Mouse (Mus musculus): ENCODE results near the gene Rims1.

Gene Rims1

DNA sequence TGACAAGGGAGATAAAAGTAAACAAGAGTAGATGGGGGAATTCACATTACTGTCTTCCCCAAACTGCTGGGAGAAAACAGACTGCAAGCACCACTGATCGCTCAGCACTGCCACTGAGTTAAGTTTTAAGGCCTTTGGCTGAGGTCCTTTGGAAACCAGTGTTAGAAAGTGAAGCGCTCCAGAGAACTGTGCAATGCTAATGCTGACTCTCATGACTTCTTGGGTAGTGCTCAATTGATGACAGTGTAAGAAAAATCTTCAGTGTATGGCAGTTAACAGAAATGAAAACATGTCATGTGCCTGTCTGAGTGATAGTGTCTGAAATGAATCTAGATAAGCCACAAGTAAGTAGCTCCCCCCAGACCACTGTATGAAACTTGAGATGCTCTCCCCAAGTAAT, 111.3 kb downstream of the Rims1 start:
- DNase-seq = no peak

DNA sequence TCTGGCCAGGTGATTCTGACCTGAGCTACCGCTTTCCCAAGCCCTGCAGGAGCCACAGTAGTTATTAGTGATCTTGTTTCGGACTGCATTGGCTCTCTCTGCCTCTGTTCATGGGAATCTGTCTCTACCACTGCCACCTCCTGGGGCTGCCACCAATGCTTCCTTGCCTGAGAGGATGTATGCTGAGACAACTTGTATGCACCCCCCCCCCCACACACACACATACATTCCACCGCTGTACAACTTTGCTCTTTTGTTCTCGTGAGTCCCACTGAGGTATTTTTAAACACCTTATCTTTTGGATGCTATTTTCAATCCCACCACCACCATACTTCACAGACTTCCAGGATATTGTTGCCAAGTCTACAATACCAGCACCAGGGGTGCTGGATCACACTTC, 122.3 kb downstream of the Rims1 start:
- DNase-seq = no peak

DNA sequence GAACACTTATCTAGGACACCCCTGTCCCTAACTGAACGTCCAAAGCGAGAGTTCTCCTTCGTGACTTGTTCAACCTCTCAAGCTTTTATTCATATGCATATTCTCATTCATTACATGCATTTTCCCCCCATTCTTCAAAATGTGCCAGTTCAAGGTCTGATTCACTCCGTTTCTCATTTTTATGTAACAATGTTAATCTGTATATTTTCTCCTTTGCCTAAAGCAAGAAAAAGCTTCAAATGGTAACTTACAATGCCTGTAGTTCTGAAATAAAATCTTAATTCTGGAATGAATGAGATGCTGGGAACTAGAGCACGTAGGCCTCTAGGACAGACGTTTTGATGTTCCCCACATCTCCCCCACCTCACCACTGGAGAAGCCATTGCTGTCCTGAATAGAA, 141.6 kb downstream of the Rims1 start:
- no peak for DNase-seq

DNA sequence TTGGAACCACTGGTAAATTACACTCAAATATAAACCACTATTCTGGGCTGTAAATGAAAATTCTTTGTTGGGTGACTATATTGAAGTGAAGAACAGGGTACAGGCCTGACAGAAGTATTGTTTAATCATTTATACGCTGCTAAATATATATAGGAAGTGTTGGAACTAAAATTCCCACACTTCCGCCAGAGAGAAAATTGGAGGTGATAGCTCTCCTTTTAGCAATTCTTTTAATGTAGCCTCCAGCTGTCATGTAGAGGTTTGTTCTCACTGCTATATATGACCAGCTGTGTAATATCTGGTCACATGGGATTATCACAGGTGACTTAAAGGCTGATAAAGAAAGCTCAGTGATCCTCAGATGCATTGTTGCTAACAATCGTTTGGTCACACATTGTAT, 144.0 kb downstream of the Rims1 start:
- no peak for DNase-seq

DNA sequence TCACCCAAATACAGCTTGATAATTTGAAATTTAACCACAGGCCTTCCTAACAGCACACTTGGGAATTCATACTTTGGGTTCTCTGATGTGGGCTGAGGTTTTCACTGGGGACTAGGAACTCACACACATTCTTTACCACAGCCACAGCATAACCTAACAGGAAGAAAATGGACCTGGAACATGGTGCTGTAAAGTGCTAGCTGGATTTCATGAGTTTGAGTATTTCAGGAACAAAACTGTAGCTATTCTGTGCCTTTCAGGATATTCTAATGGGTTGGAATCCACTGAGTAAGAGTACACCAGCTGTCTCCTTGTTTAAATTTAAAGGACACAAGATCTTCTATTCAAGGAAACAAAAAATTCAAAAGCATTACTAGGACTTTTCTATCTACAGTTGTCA, 149.8 kb downstream of the Rims1 start:
- no peak for DNase-seq

DNA sequence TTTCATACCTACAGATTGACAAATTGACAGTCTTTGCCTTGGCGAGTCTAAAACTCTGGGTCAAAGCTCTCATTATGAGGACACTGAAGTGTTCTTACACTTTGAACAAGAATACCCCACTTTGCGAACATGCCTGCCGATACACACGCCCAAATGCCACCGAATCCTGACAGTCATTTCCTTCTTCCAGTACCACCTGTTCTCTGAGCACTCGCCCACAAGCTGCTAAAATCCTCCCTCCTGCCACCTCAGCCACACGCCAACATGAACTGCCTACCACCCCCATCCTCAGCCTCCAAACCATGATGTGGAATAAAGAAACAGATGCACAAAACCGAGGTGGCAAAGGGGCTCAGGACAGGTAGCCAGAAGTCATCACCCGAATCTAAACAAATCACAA, 150.9 kb downstream of the Rims1 start:
- DNase-seq = no peak

DNA sequence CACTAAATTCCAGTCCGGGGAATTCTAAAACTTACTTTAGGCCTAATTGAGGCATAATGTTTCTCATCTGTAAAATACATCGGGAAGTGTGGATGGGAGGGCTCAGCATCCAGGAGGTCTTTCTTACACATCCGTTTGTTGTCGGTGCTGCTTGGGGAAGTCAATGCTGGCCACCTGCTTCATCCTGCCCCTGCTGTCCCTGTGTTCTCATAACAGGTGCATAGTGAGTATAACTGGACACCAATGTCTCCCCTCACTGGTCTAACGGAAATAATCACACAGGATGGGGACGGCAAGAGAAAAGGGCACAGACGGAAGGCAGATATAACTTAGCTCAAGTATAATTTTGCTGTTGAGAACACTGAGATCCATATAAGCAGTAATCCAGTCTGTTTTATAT, 155.2 kb downstream of the Rims1 start:
- no peak for DNase-seq

DNA sequence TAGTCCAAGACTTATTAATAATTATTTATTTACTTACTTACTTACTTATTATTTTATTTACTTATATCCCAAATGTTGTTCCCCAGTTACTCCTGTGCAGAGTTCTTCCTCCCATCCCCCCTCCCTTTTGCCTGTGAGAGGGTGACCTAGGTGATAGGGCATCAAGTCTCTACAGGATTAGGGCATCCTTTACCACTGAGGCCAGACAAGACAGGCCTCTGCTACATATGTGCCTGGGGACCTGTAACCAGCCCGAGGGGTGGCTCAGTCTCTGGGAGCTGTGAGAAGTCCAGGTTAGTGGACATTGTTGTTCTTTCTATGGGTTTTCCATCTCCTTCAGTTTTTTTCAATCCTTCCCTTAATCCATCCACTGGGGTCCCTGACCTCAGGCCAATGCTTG, 156.4 kb downstream of the Rims1 start:
- no peak for DNase-seq

DNA sequence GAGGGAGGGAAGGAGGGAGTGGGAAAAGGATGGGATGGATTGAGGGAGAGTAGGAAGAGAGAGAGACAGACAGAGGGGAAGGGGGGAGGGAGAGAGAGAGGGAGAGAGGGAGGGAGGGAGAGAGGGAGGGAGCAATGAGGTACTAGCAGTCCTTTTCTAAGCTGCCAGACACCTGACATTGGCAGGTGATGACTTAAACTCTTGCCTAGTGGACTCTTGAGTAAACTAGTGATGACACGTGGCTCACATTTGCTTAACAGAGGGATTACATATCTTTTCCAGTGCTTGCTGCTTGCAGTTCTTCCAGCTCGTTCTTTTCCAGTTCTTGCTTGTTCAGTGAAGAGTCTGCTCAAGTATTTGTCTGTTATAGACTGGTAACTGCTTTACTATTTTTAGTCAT, 160.5 kb downstream of the Rims1 start:
- no peak for DNase-seq

DNA sequence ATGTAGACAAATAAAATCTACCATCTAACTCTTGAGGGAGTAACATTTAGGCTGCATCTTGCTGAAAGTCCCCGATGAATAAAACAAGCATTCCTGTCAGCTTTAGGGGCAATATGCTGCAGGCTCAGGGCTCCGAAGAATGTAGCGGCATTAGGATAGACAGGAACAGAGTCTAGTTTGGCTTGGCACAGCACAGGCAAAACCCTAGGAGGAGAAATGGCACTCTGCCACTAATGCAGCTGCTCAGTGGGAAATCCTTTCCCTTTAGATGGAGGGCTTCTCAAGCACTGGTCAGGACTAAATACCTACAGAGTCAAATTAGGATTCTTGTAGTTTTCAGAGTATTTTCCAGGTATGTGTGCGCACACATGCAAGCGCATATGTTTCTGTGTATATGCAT, 165.2 kb downstream of the Rims1 start:
- no peak for DNase-seq

DNA sequence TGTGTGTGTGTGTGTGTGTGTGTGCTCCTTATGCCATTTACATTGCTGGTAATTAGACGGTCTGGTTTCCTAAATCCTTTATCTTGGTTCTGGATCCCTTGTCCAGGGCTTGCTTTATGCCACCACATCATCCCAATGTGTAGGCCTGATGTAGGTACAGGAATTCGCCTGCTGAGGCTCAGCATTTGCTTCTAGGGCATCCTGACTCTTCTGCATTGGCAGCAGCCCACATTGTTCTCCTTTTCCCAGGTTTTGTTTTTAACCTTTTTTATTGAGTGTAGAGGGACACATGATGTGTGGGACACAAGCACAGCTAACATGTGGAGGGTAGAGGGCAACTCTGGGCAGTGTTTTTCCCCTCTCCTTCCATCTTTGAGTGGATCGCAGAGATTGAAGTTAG, 166.1 kb downstream of the Rims1 start:
- DNase-seq = no peak

DNA sequence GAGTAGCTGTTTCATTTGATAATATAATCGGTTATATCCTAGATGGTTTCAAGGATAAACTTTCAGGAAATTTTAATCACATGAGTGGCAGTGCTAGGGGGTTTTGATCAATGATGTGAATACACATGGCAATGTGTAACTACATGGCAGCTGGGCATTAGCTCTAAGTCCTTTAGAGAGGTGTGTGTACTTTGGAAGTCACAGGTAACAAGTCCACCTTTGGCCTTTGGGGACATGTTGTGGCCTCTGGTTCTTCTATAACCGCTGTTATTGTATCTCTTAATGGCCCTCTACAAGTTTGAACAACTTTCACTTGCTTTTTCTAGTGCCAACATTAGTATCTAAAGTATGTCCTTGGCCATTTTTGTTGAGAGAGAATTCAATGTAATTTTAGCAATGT, 171.9 kb downstream of the Rims1 start:
- no peak for DNase-seq

DNA sequence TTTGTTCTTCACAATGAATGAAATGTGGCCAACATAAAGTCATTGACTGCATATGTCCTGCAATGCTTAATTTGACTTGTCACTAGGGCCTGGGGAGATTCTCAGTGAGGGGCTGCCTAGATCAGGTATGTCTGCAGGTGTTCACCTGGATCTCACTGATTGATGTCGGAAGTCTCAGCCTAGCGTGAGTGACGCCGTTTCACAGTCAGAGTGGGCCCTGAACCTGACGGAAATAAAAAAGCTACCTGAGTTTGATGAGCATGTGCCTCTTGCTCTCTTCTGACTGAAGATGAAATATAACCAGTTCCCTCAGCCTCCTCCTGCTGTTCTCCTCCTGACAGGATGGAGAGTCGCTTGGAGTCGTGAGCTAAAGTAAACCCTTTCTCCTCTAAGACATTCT, 173.2 kb downstream of the Rims1 start:
- DNase-seq = no peak

DNA sequence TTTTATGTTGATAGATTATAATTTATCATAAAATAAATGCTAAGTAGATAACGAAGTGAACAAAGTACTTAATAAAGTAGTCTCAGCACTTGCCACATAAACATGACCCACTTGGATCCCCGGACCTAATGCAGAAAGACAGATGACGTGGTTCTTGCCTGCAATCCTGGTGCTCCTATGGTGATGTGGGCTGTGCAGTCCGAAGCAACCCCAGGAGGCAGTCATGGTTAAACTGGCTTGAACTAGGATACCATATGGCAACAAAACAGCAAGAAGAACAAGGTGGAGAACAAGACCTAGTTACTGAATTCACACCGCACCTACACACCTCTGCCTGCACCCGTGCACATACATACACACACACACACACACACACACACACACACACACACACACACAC, 173.8 kb downstream of the Rims1 start:
- DNase-seq = no peak

DNA sequence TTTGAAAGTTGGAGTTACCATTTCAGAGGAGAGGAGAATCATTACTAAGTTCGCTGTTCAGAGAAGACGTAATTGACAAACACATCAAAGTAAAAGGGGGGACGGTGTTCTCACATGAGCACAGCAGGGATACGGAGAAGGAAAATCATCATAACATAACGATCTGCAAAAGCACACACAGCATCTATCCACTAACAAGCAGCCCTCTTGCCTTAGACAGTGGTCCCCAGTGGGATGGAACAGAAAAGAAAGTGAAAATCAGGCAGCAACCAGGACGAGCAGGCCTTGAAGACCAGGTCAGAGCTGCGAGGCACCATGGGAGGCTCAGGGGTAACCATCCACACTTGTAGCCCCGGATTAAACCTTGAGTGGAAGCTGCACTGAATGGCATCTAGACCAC, 176.8 kb downstream of the Rims1 start:
- no peak for DNase-seq

DNA sequence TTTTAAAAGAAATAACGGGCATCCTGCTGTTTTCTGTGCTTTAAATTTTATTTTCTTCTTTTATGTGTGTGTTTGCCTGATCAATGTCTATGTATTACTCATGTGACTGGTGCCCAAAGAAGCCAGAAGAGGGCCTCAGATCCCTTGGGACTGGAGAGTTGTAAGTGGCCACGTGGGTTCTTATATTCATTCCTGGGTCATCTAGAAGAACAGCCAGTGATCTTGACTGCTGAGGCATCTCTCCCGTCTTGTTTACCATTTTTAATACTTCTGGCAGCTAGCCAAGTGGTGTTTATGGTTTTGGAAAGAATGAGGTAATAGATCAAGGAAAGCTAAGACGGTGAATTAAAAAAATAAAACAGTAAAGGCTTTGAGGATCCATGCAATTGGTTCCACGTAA, 178.8 kb downstream of the Rims1 start:
- no peak for DNase-seq

DNA sequence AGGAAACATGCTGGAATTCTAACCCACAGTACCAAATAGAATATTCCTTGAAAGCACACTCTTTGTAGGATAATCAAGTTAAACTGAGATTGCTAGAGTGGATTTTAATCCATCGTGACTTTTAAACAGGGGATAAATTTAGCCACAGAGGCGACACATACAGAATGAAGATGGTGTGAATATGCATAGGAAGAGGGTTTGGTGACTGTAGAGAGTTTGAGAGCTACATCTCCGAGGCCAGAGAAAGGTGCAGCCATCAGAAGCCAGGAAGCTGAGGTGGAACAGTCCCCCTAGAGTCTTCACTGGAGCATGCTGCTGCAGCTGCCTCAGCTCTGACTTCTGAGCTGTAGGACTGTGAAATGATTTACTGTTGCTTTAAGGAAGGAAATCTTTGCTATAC, 179.5 kb downstream of the Rims1 start:
- no peak for DNase-seq

DNA sequence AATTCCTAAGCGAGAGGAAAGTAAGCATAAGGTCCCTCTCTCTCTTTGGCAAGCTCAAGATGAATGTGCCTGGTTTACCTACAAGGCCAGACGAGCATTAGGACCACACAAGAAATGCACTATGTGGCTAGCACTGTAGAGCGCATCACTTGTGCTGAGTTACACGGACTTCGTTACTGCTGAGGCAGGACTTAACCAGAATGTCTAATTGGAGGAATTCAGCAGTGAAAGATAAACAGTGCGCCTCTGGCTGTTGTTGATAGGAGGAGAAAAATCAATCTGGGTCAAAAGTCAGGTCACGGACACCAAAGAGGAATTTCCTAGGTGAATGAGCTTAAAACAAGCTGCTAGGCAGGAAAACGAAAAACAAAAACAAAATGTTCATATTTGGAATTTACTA, 185.0 kb downstream of the Rims1 start:
- no peak for DNase-seq

DNA sequence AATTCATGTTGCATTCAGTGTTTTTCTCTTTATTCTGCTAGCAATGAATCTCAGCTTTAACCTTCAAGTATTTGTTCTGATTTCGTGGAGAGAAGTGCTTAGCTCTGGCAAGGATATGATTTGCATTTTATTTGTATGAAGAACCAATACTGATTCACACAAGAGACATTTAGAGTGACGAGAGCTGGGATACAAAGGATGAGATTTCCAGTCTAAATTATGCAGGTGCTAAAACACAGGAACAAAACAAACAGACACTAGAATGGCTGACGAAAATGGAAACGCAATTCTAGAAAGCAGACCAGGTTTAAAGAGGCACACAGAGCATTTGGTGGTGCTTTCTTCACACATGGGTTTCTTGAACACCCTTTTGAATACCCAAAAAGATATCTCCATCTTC, 190.2 kb downstream of the Rims1 start:
- no peak for DNase-seq

DNA sequence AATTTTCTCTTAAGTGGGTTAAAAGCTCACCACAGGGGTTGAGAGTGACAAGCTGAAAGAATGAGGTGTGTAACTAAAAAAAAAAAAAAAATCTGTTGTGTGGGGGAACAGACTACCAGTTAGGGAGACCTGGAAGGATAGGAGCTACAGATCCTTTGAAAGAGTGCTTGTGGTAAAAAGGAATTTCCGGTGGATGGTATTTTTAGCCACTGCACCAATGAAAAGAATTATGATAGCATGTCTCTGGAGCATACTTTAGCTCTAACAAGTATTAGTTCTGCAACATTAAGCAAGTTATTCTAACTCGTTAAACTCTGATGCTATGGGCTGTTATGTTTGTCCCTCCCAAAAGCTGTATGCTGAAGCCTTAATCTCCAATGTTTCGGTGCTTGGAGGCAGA, 192.2 kb downstream of the Rims1 start:
- no peak for DNase-seq

DNA sequence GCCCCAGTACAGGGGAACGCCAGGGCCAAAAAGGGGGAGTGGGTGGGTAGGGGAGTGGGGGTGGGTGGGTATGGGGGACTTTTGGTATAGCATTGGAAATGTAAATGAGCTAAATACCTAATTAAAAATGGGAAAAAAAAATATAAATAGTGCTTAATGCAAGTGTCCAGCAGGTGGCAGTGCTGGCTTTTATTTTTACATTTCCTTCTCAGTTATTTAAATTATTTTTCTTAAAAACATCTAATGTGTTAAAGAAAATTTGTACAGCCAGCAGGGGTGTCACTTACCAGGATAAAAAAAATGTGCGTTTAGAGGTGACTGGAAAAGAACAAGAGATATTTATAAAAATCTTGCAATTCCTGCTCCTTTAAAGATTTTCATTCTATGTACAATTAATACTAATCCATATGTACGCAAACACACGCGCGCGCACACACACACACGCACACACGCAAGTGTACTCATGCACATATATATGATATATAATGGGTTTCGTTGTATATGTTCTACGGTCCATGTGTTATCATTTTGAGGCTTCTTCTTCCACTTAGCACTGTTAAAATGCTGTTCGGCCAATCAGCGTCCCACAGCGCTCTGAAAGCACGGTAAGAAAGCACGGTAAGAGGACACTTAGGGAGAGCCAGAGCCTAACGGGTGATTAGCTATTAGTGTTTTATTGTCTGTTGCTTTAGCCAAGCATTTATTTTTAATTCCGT, 201.3 kb downstream of the Rims1 start:
- no peak for DNase-seq

DNA sequence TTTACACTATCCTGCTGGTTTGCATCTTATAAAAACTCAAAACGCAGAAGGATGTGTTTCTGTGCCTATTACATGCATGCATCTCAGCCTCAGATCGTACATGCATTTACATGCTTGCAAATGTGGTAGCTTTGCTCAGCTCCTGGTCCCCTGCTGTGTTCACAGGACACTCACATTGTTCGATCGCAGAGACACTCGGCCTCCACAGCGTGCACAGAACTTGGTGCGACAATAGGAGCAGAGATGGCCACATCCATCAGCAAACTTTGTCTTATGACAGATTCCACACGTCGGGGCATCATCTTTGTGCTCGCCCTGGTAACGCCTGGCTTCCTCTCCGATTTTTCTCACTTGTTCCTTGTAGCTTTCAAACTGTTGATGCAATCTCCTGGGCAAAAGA, 209.6 kb downstream of the Rims1 start:
- no peak for DNase-seq

DNA sequence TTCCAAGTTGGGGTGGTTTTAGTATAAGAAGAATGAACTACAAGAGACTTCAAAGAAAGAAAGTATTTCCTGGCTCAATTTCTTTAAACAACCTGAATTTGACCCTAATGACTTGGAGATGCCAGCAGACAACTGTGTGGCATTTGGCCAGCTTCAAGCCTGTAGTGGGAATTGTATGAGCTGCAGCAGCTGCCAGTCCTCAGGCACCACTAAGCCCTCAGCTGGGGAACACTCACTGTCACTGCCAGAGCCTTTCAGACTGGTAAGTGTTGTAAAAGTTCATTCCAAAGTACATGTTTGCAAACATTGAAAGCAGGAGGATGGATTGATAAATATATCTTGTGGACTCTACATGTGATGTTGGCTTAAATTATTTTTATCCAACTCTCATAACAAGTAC, 211.0 kb downstream of the Rims1 start:
- DNase-seq = no peak

DNA sequence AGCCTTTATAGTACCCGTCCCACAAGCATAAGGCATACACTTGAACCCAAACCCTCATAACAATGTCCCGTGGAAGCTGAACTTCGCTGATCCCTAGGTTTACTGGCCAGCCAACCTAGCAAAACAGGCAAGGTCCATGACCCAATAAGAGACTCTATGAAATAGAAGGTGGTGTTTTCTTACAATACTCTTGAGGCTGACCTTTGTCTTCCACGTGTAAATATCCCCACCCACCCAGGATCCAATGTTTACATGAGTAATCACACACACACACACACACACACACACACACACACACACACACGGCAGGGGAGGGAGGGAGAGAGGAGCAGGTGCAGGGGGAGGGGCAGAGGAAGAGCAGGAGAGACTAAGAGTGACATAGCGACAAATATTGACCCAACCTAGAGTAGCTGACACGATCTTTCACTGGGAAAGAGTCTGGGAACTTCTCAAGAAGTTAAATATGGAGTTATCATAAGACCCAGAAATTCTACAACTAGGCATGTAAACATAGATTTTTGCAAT, 217.9 kb downstream of the Rims1 start:
- DNase-seq = no peak

DNA sequence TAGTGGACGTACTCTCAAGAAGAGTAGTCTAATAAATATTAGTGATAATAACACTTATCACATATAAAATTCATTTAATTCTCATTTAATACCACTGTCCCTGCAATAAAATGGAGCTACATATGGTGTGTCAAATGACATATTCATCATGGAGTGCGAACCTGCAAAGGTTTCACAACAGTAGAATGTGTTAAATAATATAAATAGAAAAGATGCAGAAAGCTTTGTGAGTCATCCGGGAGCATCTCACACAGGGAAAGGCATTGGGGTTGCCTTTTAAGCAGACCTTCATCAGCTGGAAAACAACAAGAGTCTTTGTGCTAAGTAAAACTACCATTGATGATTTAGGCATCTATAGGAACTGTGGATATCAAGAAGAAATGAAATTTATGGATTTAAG, 220.2 kb downstream of the Rims1 start:
- DNase-seq = no peak

DNA sequence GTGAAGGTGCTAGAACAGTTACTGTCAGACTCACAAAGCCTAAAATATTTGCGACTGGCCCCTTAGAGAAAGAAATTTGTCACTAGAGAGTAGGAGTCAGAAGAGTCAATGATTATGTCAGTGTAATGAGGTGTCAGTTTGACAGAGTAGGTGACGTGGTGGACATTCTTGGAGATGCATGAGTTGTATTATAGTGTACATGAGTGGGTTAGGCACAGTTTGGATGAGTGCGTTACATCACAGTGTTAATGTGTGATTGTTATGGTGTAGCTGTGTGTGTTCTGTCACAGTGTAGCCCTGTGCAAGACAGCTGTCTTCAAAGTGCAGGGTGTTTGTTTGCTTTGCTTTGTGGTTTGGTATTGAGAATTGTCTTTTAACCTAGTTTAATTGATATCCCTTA, 226.3 kb downstream of the Rims1 start:
- DNase-seq = no peak
